Mouse (Mus musculus): ENCODE data around the gene Eml2. TPM values are rescaled to one million over a fixed set of nuclear protein-coding genes. Genes with fewer than 3 reads are reported as not detected.
"Not testable (repeated sequence)": the region's sequence is repeated elsewhere in the genome, so short reads cannot be mapped to it uniquely, and the experiment has no call there.

Gene Eml2
- polyA plus RNA-seq, 1 experiment from 2014 or later, result 10.9 TPM

GRCm38 (mm10) chr7:19147497-19148045 lies 28.6 kb upstream of the Eml2 start:
- Histone ChIP-seq H3K4me3 (replicated peaks; ENCODE audit: low read length) (no peak overlapping the region), H3K4me1 (ENCODE audit: control insufficient read depth, insufficient read depth, low read length) (peaks cover 17% of the 10 kb centered on the region), H3K9ac (ENCODE audit: low read length) (no peak overlapping the region), H3K4me2 (ENCODE audit: low read depth, low read length) (no peak overlapping the region), H3K9me3 (replicated peaks; ENCODE audit: control insufficient read depth, low read length) (no peaks in the 10 kb centered on the region), H3K36me3 (ENCODE audit: control insufficient read depth, insufficient read depth, low read length) (no peaks in the 10 kb centered on the region), H3K27ac (ENCODE audit: low read length) (no peak overlapping the region), H3K27me3 (ENCODE audit: control insufficient read depth, insufficient read depth, low read length) (no peaks in the 10 kb centered on the region)
- ATAC-seq (ENCODE audit: insufficient read depth, low FRiP score), result no peak
- 39% methylated on average over 6 of the region's 6 CpGs for WGBS

- Histone ChIP-seq H3K9me3 (replicated peaks; ENCODE audit: control insufficient read depth, low read length) (no peaks in the 10 kb centered on the region), H3K27ac (ENCODE audit: low read length) (peak overlapping the region; percentile 84), H3K4me3 (replicated peaks; ENCODE audit: low read length) (peak overlapping the region; percentile 69), H3K36me3 (ENCODE audit: control insufficient read depth, insufficient read depth, low read length) (no peaks in the 10 kb centered on the region), H3K4me2 (ENCODE audit: low read depth, low read length) (peak overlapping the region; percentile 96), H3K27me3 (ENCODE audit: control insufficient read depth, insufficient read depth, low read length) (no peaks in the 10 kb centered on the region), H3K4me1 (ENCODE audit: control insufficient read depth, insufficient read depth, low read length) (peaks cover 17% of the 10 kb centered on the region), H3K9ac (ENCODE audit: low read length) (peak overlapping the region; percentile 74)
- ATAC-seq (ENCODE audit: insufficient read depth, low FRiP score), result no peak
- WGBS, result 7% methylated on average over 20 of the region's 20 CpGs
Observed at GRCm38 (mm10) chr7:19148180-19148874, 27.9 kb upstream of the Eml2 start.

GRCm38 (mm10) chr7:19148875-19149541 lies 27.2 kb upstream of the Eml2 start, which contains the start of gene Qpctl:
Gene Qpctl (minus strand): TSS chr7:19149291.
- peak; percentile 98 for ATAC-seq (ENCODE audit: insufficient read depth, low FRiP score)

GRCm38 (mm10) chr7:19149626-19150025 lies 26.6 kb upstream of the Eml2 start, which contains the start of gene Snrpd2:
Gene Snrpd2 (plus strand): TSS chr7:19149722.
- Histone ChIP-seq H3K36me3 (ENCODE audit: control insufficient read depth, insufficient read depth, low read length) (no peaks in the 10 kb centered on the region), H3K9me3 (replicated peaks; ENCODE audit: control insufficient read depth, low read length) (no peaks in the 10 kb centered on the region), H3K9ac (ENCODE audit: low read length) (peak within 1 kb of the TSS; percentile 76), H3K4me3 (replicated peaks; ENCODE audit: low read length) (peak within 1 kb of the TSS; percentile 69), H3K4me2 (ENCODE audit: low read depth, low read length) (peak within 1 kb of the TSS; percentile 96), H3K4me1 (ENCODE audit: control insufficient read depth, insufficient read depth, low read length) (peaks cover 17% of the 10 kb centered on the region), H3K27me3 (ENCODE audit: control insufficient read depth, insufficient read depth, low read length) (no peaks in the 10 kb centered on the region), H3K27ac (ENCODE audit: low read length) (peak within 1 kb of the TSS; percentile 88)
- ATAC-seq (ENCODE audit: insufficient read depth, low FRiP score), result peak; percentile 93
- 0% methylated on average over 24 of the region's 24 CpGs for WGBS

More at GRCm38 (mm10) chr7:19148875-19149541, 27.2 kb upstream of the Eml2 start, which contains the start of gene Qpctl:
- WGBS, result under 1% methylated on average over 43 of the region's 43 CpGs
- peak within 1 kb of the TSS; percentile 96 for H3K4me2 ChIP-seq (ENCODE audit: low read depth, low read length)
- no peaks in the 10 kb centered on the region for H3K27me3 ChIP-seq (ENCODE audit: control insufficient read depth, insufficient read depth, low read length)
- peak within 1 kb of the TSS; percentile 88 for H3K27ac ChIP-seq (ENCODE audit: low read length)
- H3K36me3 ChIP-seq (ENCODE audit: control insufficient read depth, insufficient read depth, low read length), result no peaks in the 10 kb centered on the region
- H3K9me3 ChIP-seq (replicated peaks; ENCODE audit: control insufficient read depth, low read length), result no peaks in the 10 kb centered on the region
- H3K9ac ChIP-seq (ENCODE audit: low read length), result peak within 1 kb of the TSS; percentile 76
- H3K4me3 ChIP-seq (replicated peaks; ENCODE audit: low read length), result peak within 1 kb of the TSS; percentile 69
- H3K4me1 ChIP-seq (ENCODE audit: control insufficient read depth, insufficient read depth, low read length), result peaks cover 17% of the 10 kb centered on the region

GRCm38 (mm10) chr7:19151121-19151520 lies 25.1 kb upstream of the Eml2 start:
- not testable (repeated sequence) for H3K4me3 ChIP-seq (replicated peaks; ENCODE audit: low read length); H3K36me3 ChIP-seq (ENCODE audit: control insufficient read depth, insufficient read depth, low read length); H3K27me3 ChIP-seq (ENCODE audit: control insufficient read depth, insufficient read depth, low read length); H3K9ac ChIP-seq (ENCODE audit: low read length); H3K4me2 ChIP-seq (ENCODE audit: low read depth, low read length); H3K9me3 ChIP-seq (replicated peaks; ENCODE audit: control insufficient read depth, low read length); ATAC-seq (ENCODE audit: insufficient read depth, low FRiP score); H3K27ac ChIP-seq (ENCODE audit: low read length)
- whole genome bisulfite sequencing, result 87% methylated on average over 10 of the region's 10 CpGs
- peaks cover 17% of the 10 kb centered on the region for H3K4me1 ChIP-seq (ENCODE audit: control insufficient read depth, insufficient read depth, low read length)

- 84% methylated on average over 8 of the region's 8 CpGs for WGBS
- H3K27ac ChIP-seq (ENCODE audit: low read length), result no peak overlapping the region
- H3K9ac ChIP-seq (ENCODE audit: low read length), result no peak overlapping the region
- no peak overlapping the region for H3K4me3 ChIP-seq (replicated peaks; ENCODE audit: low read length)
- no peaks in the 10 kb centered on the region for H3K9me3 ChIP-seq (replicated peaks; ENCODE audit: control insufficient read depth, low read length)
- H3K27me3 ChIP-seq (ENCODE audit: control insufficient read depth, insufficient read depth, low read length), result no peaks in the 10 kb centered on the region
- ATAC-seq (ENCODE audit: insufficient read depth, low FRiP score), result no peak
- peaks cover 14% of the 10 kb centered on the region for H3K4me1 ChIP-seq (ENCODE audit: control insufficient read depth, insufficient read depth, low read length)
- no peak overlapping the region for H3K4me2 ChIP-seq (ENCODE audit: low read depth, low read length)
- no peaks in the 10 kb centered on the region for H3K36me3 ChIP-seq (ENCODE audit: control insufficient read depth, insufficient read depth, low read length)
Observed at GRCm38 (mm10) chr7:19154796-19155195, 21.4 kb upstream of the Eml2 start.

GRCm38 (mm10) chr7:19155825-19156475 lies 20.3 kb upstream of the Eml2 start:
- Histone ChIP-seq H3K36me3 (ENCODE audit: control insufficient read depth, insufficient read depth, low read length) (no peaks in the 10 kb centered on the region), H3K4me1 (ENCODE audit: control insufficient read depth, insufficient read depth, low read length) (peaks cover 14% of the 10 kb centered on the region), H3K9ac (ENCODE audit: low read length) (no peak overlapping the region), H3K4me3 (replicated peaks; ENCODE audit: low read length) (no peak overlapping the region), H3K9me3 (replicated peaks; ENCODE audit: control insufficient read depth, low read length) (no peaks in the 10 kb centered on the region), H3K4me2 (ENCODE audit: low read depth, low read length) (no peak overlapping the region), H3K27ac (ENCODE audit: low read length) (no peak overlapping the region), H3K27me3 (ENCODE audit: control insufficient read depth, insufficient read depth, low read length) (no peaks in the 10 kb centered on the region)
- no peak for ATAC-seq (ENCODE audit: insufficient read depth, low FRiP score)
- 48% methylated on average over 13 of the region's 13 CpGs for WGBS

- H3K9ac ChIP-seq (ENCODE audit: low read length), result peak overlapping the region; percentile 43; the same call in 1 of the 2 replicates
- 6% methylated on average over 30 of the region's 30 CpGs for WGBS
- H3K4me2 ChIP-seq (ENCODE audit: low read depth, low read length), result peak overlapping the region; percentile 30; the same call in 1 of the 2 replicates
- H3K27ac ChIP-seq (ENCODE audit: low read length), result 0 out of 2 replicates have a peak overlapping the region, but pooled peaks have one; percentile 46
- H3K4me1 ChIP-seq (ENCODE audit: control insufficient read depth, insufficient read depth, low read length), result peaks cover 14% of the 10 kb centered on the region
- no peak overlapping the region for H3K4me3 ChIP-seq (replicated peaks; ENCODE audit: low read length)
- no peaks in the 10 kb centered on the region for H3K36me3 ChIP-seq (ENCODE audit: control insufficient read depth, insufficient read depth, low read length)
- no peaks in the 10 kb centered on the region for H3K27me3 ChIP-seq (ENCODE audit: control insufficient read depth, insufficient read depth, low read length)
- no peaks in the 10 kb centered on the region for H3K9me3 ChIP-seq (replicated peaks; ENCODE audit: control insufficient read depth, low read length)
- ATAC-seq (ENCODE audit: insufficient read depth, low FRiP score), result peak; percentile 70
Observed at GRCm38 (mm10) chr7:19157160-19157800, 18.9 kb upstream of the Eml2 start.

All from stomach, embryonic 16.5 days (tissue).